Mouse (Mus musculus) hindbrain, embryonic 16.5 days (tissue): Measurements from ENCODE around the gene Elob. TPM values are rescaled to one million over a fixed set of nuclear protein-coding genes. Genes with fewer than 3 reads are reported as not detected.
A peak's percentile ranks its signal among the peaks of the same experiment; 100 is the strongest.

Source experiments
- ATAC-seq: fragments of 200-750 bp; cut with Nextera tagmentation; 2 replicates; pipeline ENCODE4 v1.8.0; 2017; ENCODE audit warnings: moderate TSS enrichment, moderate library complexity
- H3K27ac ChIP-seq: fragments of 300-500 bp; sonication (generic); 2 replicates; pipeline ENCODE4 v1.5.1; 2014; ENCODE audit warnings: low read depth, mild to moderate bottlenecking, control low read depth, low read length, moderate library complexity
- H3K27me3 ChIP-seq: fragments of 300-500 bp; sonication (generic); replicated peaks from 2 replicates; pipeline ENCODE4 v1.6.1; 2014; ENCODE audit warnings: low read length; ENCODE audit not compliant: control insufficient read depth, insufficient read depth
- H3K36me3 ChIP-seq: fragments of 300-500 bp; sonication (generic); 2 replicates; pipeline ENCODE4 v1.6.1; 2014; ENCODE audit warnings: mild to moderate bottlenecking, low read length, moderate library complexity, mixed read lengths; ENCODE audit not compliant: control insufficient read depth, insufficient read depth
- H3K4me1 ChIP-seq: fragments of 300-500 bp; sonication (generic); 2 replicates; pipeline ENCODE4 v1.6.1; 2014; ENCODE audit warnings: low read depth, low read length; ENCODE audit not compliant: control insufficient read depth, insufficient read depth
- H3K4me2 ChIP-seq: fragments of 300-500 bp; sonication (generic); 2 replicates; pipeline ENCODE4 v1.6.1; 2014; ENCODE audit warnings: mild to moderate bottlenecking, low read length, control low read depth, moderate library complexity
- H3K4me3 ChIP-seq: fragments of 300-500 bp; sonication (generic); 2 replicates; pipeline ENCODE4 v1.5.1; 2014; ENCODE audit warnings: mild to moderate bottlenecking, low read length, control low read depth, moderate library complexity
- H3K9ac ChIP-seq: fragments of 300-500 bp; sonication (generic); 2 replicates; pipeline ENCODE4 v1.6.1; 2014; ENCODE audit warnings: low read depth, mild to moderate bottlenecking, control low read depth, low read length, moderate library complexity
- H3K9me3 ChIP-seq: fragments of 300-500 bp; sonication (generic); 2 replicates; pipeline ENCODE4 v1.6.1; 2014; ENCODE audit warnings: mild to moderate bottlenecking, low read length, moderate library complexity; ENCODE audit not compliant: control insufficient read depth
- WGBS: fragments of 180-500 bp; shearing (Covaris S2); extraction: QIAGEN DNeasy Blood & Tissue Kit; methylation state at CpG from one replicate; pipeline ENCODE4 v1.1.7; 2014; 5-methylcytosine and 5-hydroxymethylcytosine counted together
- polyA plus RNA-seq: library from polyadenylated mRNA; unstranded; fragments of >200 nt; fragmentation: Nextera tagmentation; extraction: Ambion mirVana; gene quantifications from 2 replicates; pipeline ENCODE4 v1.2.1, GENCODE M21; 2015

Gene Elob
- polyA plus RNA-seq, 1 experiment from 2014 or later, result 1,245 TPM

GRCm38 (mm10) chr17:23854229-23854765, 25.4 kb upstream of the Elob start:
- no peaks in the 10 kb centered on the region for H3K27me3 ChIP-seq
- WGBS, result 91% methylated on average over 10 of the region's 10 CpGs
- no peak overlapping the region for H3K27ac ChIP-seq
- no peak overlapping the region for H3K9ac ChIP-seq
- no peaks in the 10 kb centered on the region for H3K9me3 ChIP-seq
- no peaks in the 10 kb centered on the region for H3K36me3 ChIP-seq
- no peaks in the 10 kb centered on the region for H3K4me1 ChIP-seq
- ATAC-seq, result no peak
- H3K4me3 ChIP-seq, result no peak overlapping the region
- no peak overlapping the region for H3K4me2 ChIP-seq

GRCm38 (mm10) chr17:23853292-23853691, 24.4 kb upstream of the Elob start:
- H3K9me3 ChIP-seq, result no peaks in the 10 kb centered on the region
- WGBS, result 35% methylated on average over 5 of the region's 5 CpGs
- H3K9ac ChIP-seq, result no peak overlapping the region
- H3K4me3 ChIP-seq, result no peak overlapping the region
- ATAC-seq, result no peak
- no peak overlapping the region for H3K27ac ChIP-seq
- H3K4me2 ChIP-seq, result no peak overlapping the region
- H3K36me3 ChIP-seq, result no peaks in the 10 kb centered on the region
- no peaks in the 10 kb centered on the region for H3K27me3 ChIP-seq
- no peaks in the 10 kb centered on the region for H3K4me1 ChIP-seq

DNA sequence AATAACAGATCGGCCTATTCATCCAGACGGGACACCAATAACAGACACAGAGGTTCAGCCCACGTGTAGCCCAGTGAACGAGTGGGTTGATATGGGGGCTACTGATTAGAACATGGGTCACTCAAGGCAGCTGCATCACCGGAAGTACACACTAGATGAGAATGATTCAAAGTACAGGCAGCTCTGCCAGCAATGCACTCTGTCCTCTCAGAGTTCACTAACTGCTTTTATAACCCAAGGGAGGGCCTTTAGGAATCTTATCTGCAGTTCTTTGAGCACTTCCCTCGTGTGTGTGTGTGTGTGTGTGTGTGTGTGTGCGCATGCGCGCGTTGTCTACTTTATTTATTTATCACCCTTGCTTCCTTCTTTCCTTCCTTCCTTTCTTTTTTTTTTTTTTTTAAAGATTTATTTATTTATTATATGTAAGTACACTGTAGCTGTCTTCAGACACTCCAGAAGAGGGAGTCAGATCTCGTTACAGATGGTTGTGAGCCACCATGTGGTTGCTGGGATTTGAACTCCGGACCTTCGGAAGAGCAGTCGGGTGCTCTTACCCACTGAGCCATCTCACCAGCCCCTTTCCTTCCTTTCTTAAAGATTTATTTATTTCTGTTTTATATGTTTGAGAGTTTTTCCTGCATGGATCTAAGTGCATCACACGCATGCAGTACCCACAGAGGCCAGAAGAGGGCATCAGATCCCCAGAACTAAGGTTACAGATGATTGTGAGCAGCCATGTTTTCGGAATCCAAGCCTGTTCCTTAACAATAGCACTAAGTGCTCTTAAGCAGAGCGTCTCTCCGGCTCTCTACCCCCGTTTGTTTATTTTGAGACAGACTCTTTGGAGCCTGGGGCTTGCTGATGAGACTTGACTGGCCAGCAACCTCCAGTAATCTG, 22.2 kb upstream of the Elob start:
- ATAC-seq, result peak; percentile 69; the same call in 1 of the 2 replicates
- H3K4me2 ChIP-seq, result no peak overlapping the region
- no peak overlapping the region for H3K9ac ChIP-seq
- no peaks in the 10 kb centered on the region for H3K36me3 ChIP-seq
- no peaks in the 10 kb centered on the region; the same call in 1 of the 2 replicates for H3K27me3 ChIP-seq
- H3K9me3 ChIP-seq, result no peaks in the 10 kb centered on the region
- no peak overlapping the region for H3K4me3 ChIP-seq
- 62% methylated on average over 18 of the region's 19 CpGs for WGBS
- no peaks in the 10 kb centered on the region for H3K4me1 ChIP-seq
- no peak overlapping the region for H3K27ac ChIP-seq

DNA sequence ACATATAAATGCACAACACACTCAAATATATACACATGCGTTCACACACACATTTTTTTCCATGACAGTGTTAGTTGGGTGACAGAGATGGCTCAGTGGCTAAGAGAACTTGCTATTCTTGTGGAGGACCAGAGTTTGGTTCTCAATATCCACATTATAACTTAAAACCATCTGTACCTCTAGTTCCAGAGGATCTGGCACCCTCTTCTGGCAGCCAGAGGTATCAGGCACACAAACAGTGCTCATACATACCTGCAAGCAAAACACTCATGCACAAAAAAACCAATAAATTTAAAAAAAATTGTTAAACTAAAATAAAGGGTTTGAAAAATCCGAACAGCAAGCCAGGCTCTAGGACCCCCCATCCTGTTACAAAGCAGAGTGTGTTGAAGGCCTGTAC, 21.1 kb upstream of the Elob start:
- Histone ChIP-seq H3K9me3 (no peaks in the 10 kb centered on the region), H3K9ac (no peak overlapping the region), H3K36me3 (no peaks in the 10 kb centered on the region), H3K4me2 (no peak overlapping the region), H3K4me3 (no peak overlapping the region), H3K27ac (no peak overlapping the region), H3K4me1 (no peaks in the 10 kb centered on the region), H3K27me3 (no peaks in the 10 kb centered on the region; the same call in 1 of the 2 replicates)
- ATAC-seq, result no peak
- 64% methylated on average over 2 of the region's 2 CpGs for WGBS

DNA sequence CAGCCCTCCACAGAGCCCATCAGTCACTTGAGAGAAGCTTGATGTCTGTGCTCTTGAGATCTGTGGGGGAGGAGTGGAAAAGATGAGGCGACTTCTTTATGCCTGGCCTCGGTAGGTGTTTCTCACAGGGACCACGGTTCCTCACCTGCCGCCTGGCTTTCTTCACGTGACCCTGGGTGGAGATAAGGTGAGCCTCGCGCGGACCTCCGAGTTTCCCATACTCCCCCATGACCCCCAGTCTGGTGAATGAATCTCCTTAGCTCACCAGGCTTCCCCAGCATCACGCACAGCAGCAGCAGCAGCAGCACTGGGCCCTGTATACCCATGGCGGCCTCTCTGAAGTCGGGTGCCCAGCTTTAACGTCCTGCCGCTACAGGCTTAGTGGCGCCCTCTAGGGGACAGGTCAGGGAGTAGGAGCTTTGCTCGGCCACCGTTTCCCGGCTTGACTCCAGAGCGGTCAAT, 14.9 kb upstream of the Elob start, which contains the start of the genes Prss32 and Prss41:
Prss32 (plus strand) TSS at position 44 of the 462 bp plus-strand sequence.
Prss41 (minus strand) TSS at position 361 of the 462 bp plus-strand sequence.
- peak; percentile 40; the same call in 1 of the 2 replicates for ATAC-seq

DNA sequence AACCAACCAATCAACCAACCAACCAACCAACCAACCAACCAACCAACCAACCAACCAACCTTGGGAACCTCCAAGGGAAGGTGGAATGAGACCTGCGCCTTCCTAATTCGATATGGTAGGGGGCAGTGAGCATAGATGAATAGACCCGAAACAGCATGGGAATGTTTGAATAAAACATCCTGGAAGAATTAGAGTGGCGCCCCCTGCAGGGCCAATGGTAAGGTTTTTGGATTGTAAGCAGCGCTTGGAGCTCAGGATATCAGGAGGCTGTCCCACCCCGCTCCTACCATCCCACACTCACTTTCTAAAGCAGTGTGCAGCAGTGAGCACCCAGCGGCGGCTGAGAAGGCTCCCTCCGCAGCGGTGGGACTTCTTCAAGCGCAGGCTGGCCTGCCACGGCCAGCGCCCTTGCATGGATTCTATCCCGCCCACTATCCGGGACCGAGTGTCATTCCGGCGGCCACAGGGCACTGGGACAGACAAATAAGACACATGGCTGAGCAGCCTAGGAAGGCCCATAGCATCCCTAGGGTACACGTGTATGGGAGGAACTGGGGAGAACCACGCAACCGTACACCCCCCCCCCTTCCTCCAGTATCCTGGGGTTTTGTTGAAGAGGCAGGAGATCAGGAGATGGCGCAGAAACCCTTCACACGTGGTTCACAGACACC, 14.3 kb upstream of the Elob start:
- H3K36me3 ChIP-seq, result no peaks in the 10 kb centered on the region
- ATAC-seq, result no peak; the same call in 1 of the 2 replicates
- H3K27me3 ChIP-seq, result peaks cover 3% of the 10 kb centered on the region; the same call in 1 of the 2 replicates
- no peaks in the 10 kb centered on the region for H3K4me1 ChIP-seq
- no peak overlapping the region for H3K9ac ChIP-seq
- H3K27ac ChIP-seq, result no peak overlapping the region
- no peak overlapping the region for H3K4me3 ChIP-seq
- no peak overlapping the region; the same call in 1 of the 2 replicates for H3K4me2 ChIP-seq
- WGBS, result 42% methylated on average over 23 of the region's 23 CpGs
- H3K9me3 ChIP-seq, result no peaks in the 10 kb centered on the region

More for the DNA sequence above, 14.9 kb upstream of the Elob start, which contains the start of the genes Prss32 and Prss41:
- peak within 1 kb of the TSS; percentile 24 for H3K4me2 ChIP-seq
- no peak within 1 kb of the TSS for H3K27ac ChIP-seq
- H3K9me3 ChIP-seq, result no peaks in the 10 kb centered on the region
- no peak within 1 kb of the TSS for H3K4me3 ChIP-seq
- 11% methylated on average over 19 of the region's 19 CpGs for WGBS
- H3K36me3 ChIP-seq, result no peaks in the 10 kb centered on the region
- H3K9ac ChIP-seq, result no peak within 1 kb of the TSS
- H3K27me3 ChIP-seq, result peaks cover 3% of the 10 kb centered on the region; the same call in 1 of the 2 replicates
- no peaks in the 10 kb centered on the region for H3K4me1 ChIP-seq

DNA sequence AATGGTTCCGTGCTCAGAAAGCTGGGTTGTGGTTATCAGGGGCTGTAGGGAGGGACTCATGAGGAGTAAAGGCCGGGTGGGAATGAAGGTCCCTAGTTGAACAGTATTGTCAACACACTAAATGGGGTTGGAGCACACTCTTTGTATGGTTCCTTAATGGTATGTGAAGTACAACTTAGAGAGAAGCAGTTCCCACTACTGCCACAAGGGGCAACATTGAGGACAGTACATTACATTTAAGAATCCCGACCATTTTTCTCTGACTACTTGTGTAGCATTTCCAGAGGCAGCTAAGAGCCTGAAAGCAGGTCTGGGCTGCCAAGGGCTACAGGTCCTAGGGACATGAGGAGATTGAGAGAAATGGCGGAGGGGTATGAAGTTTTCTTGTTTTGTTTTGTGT, 12.2 kb upstream of the Elob start:
- 30% methylated on average over 4 of the region's 4 CpGs for WGBS
- Histone ChIP-seq H3K9ac (no peak overlapping the region), H3K27ac (no peak overlapping the region), H3K27me3 (peaks cover 3% of the 10 kb centered on the region; the same call in 1 of the 2 replicates), H3K4me1 (no peaks in the 10 kb centered on the region), H3K4me3 (no peak overlapping the region), H3K4me2 (no peak overlapping the region), H3K36me3 (no peaks in the 10 kb centered on the region), H3K9me3 (no peaks in the 10 kb centered on the region)
- ATAC-seq, result no peak

GRCm38 (mm10) chr17:23836006-23836575, 7.2 kb upstream of the Elob start, which contains the start of gene Prss33:
Gene Prss33 (minus strand): TSS chr17:23836056.
- H3K4me1 ChIP-seq, result no peaks in the 10 kb centered on the region
- no peak for ATAC-seq
- no peak within 1 kb of the TSS; the same call in 1 of the 2 replicates for H3K9ac ChIP-seq
- WGBS, result 77% methylated on average over 8 of the region's 8 CpGs
- H3K4me2 ChIP-seq, result no peak within 1 kb of the TSS
- no peak within 1 kb of the TSS for H3K27ac ChIP-seq
- H3K4me3 ChIP-seq, result no peak within 1 kb of the TSS
- H3K27me3 ChIP-seq, result peaks cover 10% of the 10 kb centered on the region
- H3K9me3 ChIP-seq, result no peaks in the 10 kb centered on the region
- no peaks in the 10 kb centered on the region for H3K36me3 ChIP-seq
